10 mouse cellular contexts compared by ENCODE assay signal in the genomic region with DNA sequence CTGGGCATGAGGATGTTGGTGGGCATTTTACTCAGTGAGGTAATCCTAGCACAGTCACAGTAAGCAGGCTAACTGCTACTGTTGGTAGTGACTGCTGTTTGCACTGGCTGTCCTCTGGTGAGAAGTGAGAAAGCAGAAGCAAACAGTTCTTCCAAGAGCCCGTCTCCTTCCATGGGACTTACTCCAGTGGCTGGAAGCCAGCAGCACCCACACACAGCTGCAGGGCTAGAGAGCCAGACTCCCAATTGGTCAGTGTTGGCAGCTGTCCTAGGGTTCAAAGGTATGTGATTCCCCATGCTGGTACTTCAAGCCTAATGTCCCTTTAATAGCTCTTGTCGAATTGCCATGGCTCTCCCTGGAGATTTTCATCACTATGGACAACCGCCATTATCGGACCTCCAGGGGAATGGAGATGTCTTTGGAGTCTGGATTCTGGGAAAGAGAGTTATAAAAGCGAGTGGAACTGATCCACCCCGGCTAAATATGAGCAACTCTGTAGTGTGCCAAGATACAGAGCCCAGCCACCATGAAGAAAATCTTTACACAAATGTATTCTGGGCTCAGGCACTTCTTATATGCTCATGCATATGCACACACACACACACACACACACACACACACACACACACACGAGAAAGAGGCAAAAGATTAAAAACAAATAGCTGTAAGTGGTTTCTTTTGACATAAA. TPM values are rescaled to one million over a fixed set of nuclear protein-coding genes. Genes with fewer than 3 reads are reported as not detected.
DNase-seq lines count a peak whose midpoint lies in the region; ATAC-seq lines count a peak whose summit lies in the region.
"Had no signal": no experiment of that assay in that cellular context is flagged by ENCODE, and none has a peak within 500 bp of the region (broad histone marks: within the 10 kb centered on the region; RNA-seq: fewer than 3 reads in every experiment).

No protein-coding gene starts in this region.

- H3K4me2 ChIP-seq in neural tube, embryonic 13.5 days, result no peak overlapping the region
- H3K4me2 ChIP-seq in lung, embryonic 16.5 days (ENCODE audit: low read depth, low read length), result no peak overlapping the region
- no peak overlapping the region for H3K4me2 ChIP-seq in stomach, embryonic 16.5 days (ENCODE audit: low read depth, low read length)

- peak; percentile 9 for DNase-seq in cerebellum, adult 9-10 months
- no peak for DNase-seq in cerebellum, adult 18-20 months
- no peak for DNase-seq in neural tube, embryonic 10.5 days (ENCODE audit: extremely low spot score, low spot score)
- peak; percentile 81 for DNase-seq in heart, postnatal 4 days

- peak overlapping the region; percentile 24; the same call in 1 of the 2 replicates for H3K27ac ChIP-seq in neural tube, embryonic 13.5 days (replicated peaks)
- H3K27ac ChIP-seq in lung, embryonic 16.5 days (ENCODE audit: low read length), result no peak overlapping the region
- H3K27ac ChIP-seq in stomach, embryonic 16.5 days (ENCODE audit: low read length), result no peak overlapping the region

- no peaks in the 10 kb centered on the region for H3K27me3 ChIP-seq in neural tube, embryonic 13.5 days
- no peaks in the 10 kb centered on the region for H3K27me3 ChIP-seq in lung, embryonic 16.5 days (ENCODE audit: control insufficient read depth, insufficient read depth, low read depth, low read length)
- H3K27me3 ChIP-seq in stomach, embryonic 16.5 days (ENCODE audit: control insufficient read depth, insufficient read depth, low read length), result no peaks in the 10 kb centered on the region

- WGBS in neural tube, embryonic 13.5 days, result 47% methylated on average over 7 of the region's 7 CpGs
- WGBS in lung, embryonic 16.5 days, result 45% methylated on average over 7 of the region's 7 CpGs
- WGBS in stomach, embryonic 16.5 days, result 49% methylated on average over 7 of the region's 7 CpGs

- H3K9me3 ChIP-seq in neural tube, embryonic 13.5 days, result no peaks in the 10 kb centered on the region
- no peaks in the 10 kb centered on the region for H3K9me3 ChIP-seq in lung, embryonic 16.5 days (ENCODE audit: control insufficient read depth, low read length)
- no peaks in the 10 kb centered on the region for H3K9me3 ChIP-seq in stomach, embryonic 16.5 days (replicated peaks; ENCODE audit: control insufficient read depth, low read length)

- peaks cover 13% of the 10 kb centered on the region; the same call in 1 of the 2 replicates for H3K4me1 ChIP-seq in neural tube, embryonic 13.5 days (replicated peaks)
- H3K4me1 ChIP-seq in lung, embryonic 16.5 days (replicated peaks; ENCODE audit: control insufficient read depth, insufficient read depth, low read length), result peaks cover 5% of the 10 kb centered on the region; the same call in 1 of the 2 replicates
- no peaks in the 10 kb centered on the region for H3K4me1 ChIP-seq in stomach, embryonic 16.5 days (ENCODE audit: control insufficient read depth, insufficient read depth, low read length)

- H3K9ac ChIP-seq in neural tube, embryonic 13.5 days, result no peak overlapping the region
- no peak overlapping the region for H3K9ac ChIP-seq in lung, embryonic 16.5 days (ENCODE audit: low read length)
- H3K9ac ChIP-seq in stomach, embryonic 16.5 days (ENCODE audit: low read length), result no peak overlapping the region

- ATAC-seq in neural tube, embryonic 13.5 days (ENCODE audit: low read depth), result peak; percentile 68; the same call in 1 of the 2 replicates
- peak; percentile 76 for ATAC-seq in lung, embryonic 16.5 days (ENCODE audit: low read depth)
- ATAC-seq in stomach, embryonic 16.5 days (ENCODE audit: insufficient read depth, low FRiP score), result peak; percentile 58; the same call in 1 of the 2 replicates
- no peak for ATAC-seq in megakaryocyte-erythroid progenitor cell, adult 5-6 weeks (replicated peaks; ENCODE audit: low FRiP score, low TSS enrichment, poor library complexity, severe bottlenecking)

- no peak overlapping the region for H3K4me3 ChIP-seq in neural tube, embryonic 13.5 days
- no peak overlapping the region for H3K4me3 ChIP-seq in lung, embryonic 16.5 days (ENCODE audit: low read length)
- H3K4me3 ChIP-seq in stomach, embryonic 16.5 days (replicated peaks; ENCODE audit: low read length), result no peak overlapping the region

- no peaks in the 10 kb centered on the region for H3K36me3 ChIP-seq in neural tube, embryonic 13.5 days
- H3K36me3 ChIP-seq in lung, embryonic 16.5 days (ENCODE audit: control insufficient read depth, insufficient read depth, low read length), result no peaks in the 10 kb centered on the region
- H3K36me3 ChIP-seq in stomach, embryonic 16.5 days (ENCODE audit: control insufficient read depth, insufficient read depth, low read length), result no peaks in the 10 kb centered on the region

RNA-seq across cellular contexts. Expression of a gene that starts 47.2 kb away (rescaled TPM):
- polyA plus RNA-seq in neural tube, embryonic 13.5 days (2015; fragmentation: Nextera tagmentation; extraction: Ambion mirVana), result 41.3 and 44.4 TPM in 2 replicates
- 10 to 100 TPM; 30.3 to 32.5 TPM for total RNA-seq in heart, postnatal 4 days (2021)
- 32.9 and 33.5 TPM in 2 replicates for polyA plus RNA-seq in lung, embryonic 16.5 days (2015; fragmentation: Nextera tagmentation; extraction: Ambion mirVana)
- polyA plus RNA-seq in stomach, embryonic 16.5 days (2015; fragmentation: Nextera tagmentation; extraction: Ambion mirVana), result 28.3 and 29.4 TPM in 2 replicates
- total RNA-seq in megakaryocyte-erythroid progenitor cell, adult 5-6 weeks (2014; fragmentation: Nextera tagmentation), result 70.5 and 81.2 TPM in 2 replicates
- total RNA-seq in megakaryocyte-erythroid progenitor cell, adult 5-6 weeks (2017), result 63.8 and 71.0 TPM in 2 replicates

RNA-seq across cellular contexts. Expression of a gene that starts 57.5 kb away (rescaled TPM):
- not detected in 2 replicates for polyA plus RNA-seq in neural tube, embryonic 13.5 days (2015; fragmentation: Nextera tagmentation; extraction: Ambion mirVana)
- under 1 TPM in 1 of 2 experiments, not detected in 1; 0.29 TPM for total RNA-seq in heart, postnatal 4 days (2021)
- polyA plus RNA-seq in lung, embryonic 16.5 days (2015; fragmentation: Nextera tagmentation; extraction: Ambion mirVana), result not detected in 2 replicates
- polyA plus RNA-seq in stomach, embryonic 16.5 days (2015; fragmentation: Nextera tagmentation; extraction: Ambion mirVana), result not detected in 2 replicates
- not detected in 2 replicates for total RNA-seq in megakaryocyte-erythroid progenitor cell, adult 5-6 weeks (2014; fragmentation: Nextera tagmentation)
- not detected in 2 replicates for total RNA-seq in megakaryocyte-erythroid progenitor cell, adult 5-6 weeks (2017)
- polyA plus RNA-seq: cerebellum, adult 2 months; limb, embryonic 14.5 days had no signal

Comparison
In these comparisons a context has a peak if more than half of its experiments do, and no peak if none do; other contexts are left out.
1. DNase-seq: peak in cerebellum, adult 9-10 months (single experiment) and heart, postnatal 4 days (single experiment); none in cerebellum, adult 18-20 months (0 of 2) and neural tube, embryonic 10.5 days (single experiment).